Mouse (Mus musculus) forelimb bud, embryonic 11.5 days (tissue): ENCODE results near the gene Nagk.
"Not testable (repeated sequence)": the region's sequence is repeated elsewhere in the genome, so short reads cannot be mapped to it uniquely, and the experiment has no call there.

Experiments used
- DNase-seq: peaks from one replicate; pipeline ENCODE4 v3.0.0-alpha.2; 2012; ENCODE audit warnings: low read depth, low spot score

The Nagk gene

GRCm38 (mm10) chr6:83794760-83795296, at the start of gene Nagk:
Gene Nagk, plus strand, starts transcription at chr6:83794982.
- DNase-seq = peak; percentile 90

GRCm38 (mm10) chr6:83745466-83745865, 49.3 kb upstream of the Nagk start:
- no peak for DNase-seq

GRCm38 (mm10) chr6:83749286-83749685, 45.5 kb upstream of the Nagk start:
- DNase-seq = no peak

- DNase-seq = peak; percentile 69
Observed at GRCm38 (mm10) chr6:83750171-83750684, 44.6 kb upstream of the Nagk start.

GRCm38 (mm10) chr6:83756051-83756450, 38.7 kb upstream of the Nagk start:
- no peak for DNase-seq

- no peak for DNase-seq
Observed at GRCm38 (mm10) chr6:83762344-83762743, 32.4 kb upstream of the Nagk start, which contains the start of gene Ankrd53. Gene Ankrd53, plus strand, starts transcription at chr6:83762644.

- DNase-seq = no peak
Observed at GRCm38 (mm10) chr6:83762880-83763431, 31.8 kb upstream of the Nagk start.

GRCm38 (mm10) chr6:83766982-83767381, 27.8 kb upstream of the Nagk start:
- no peak for DNase-seq

GRCm38 (mm10) chr6:83768485-83768884, 26.3 kb upstream of the Nagk start:
- DNase-seq = no peak

- no peak for DNase-seq
Observed at GRCm38 (mm10) chr6:83774126-83774525, 20.7 kb upstream of the Nagk start.

GRCm38 (mm10) chr6:83774781-83775563, 19.8 kb upstream of the Nagk start:
- DNase-seq = no peak

GRCm38 (mm10) chr6:83775638-83776293, 19.0 kb upstream of the Nagk start, which contains the start of gene Tex261:
Gene Tex261, minus strand, starts transcription at chr6:83775813.
- DNase-seq = peak; percentile 88

GRCm38 (mm10) chr6:83778306-83778705, 16.5 kb upstream of the Nagk start:
- DNase-seq = no peak

GRCm38 (mm10) chr6:83779026-83779425, 15.8 kb upstream of the Nagk start:
- DNase-seq = no peak

- DNase-seq = no peak
Observed at GRCm38 (mm10) chr6:83786426-83786825, 8.4 kb upstream of the Nagk start.

GRCm38 (mm10) chr6:83788554-83788953, 6.2 kb upstream of the Nagk start:
- DNase-seq = no peak

GRCm38 (mm10) chr6:83790533-83790932, 4.2 kb upstream of the Nagk start:
- DNase-seq = not testable (repeated sequence)

- no peak for DNase-seq
Observed at GRCm38 (mm10) chr6:83791251-83791890, 3.4 kb upstream of the Nagk start.

- no peak for DNase-seq
Observed at GRCm38 (mm10) chr6:83795492-83795900, 714 bp downstream of the Nagk start.

- DNase-seq = no peak
Observed at GRCm38 (mm10) chr6:83796686-83797085, 1.9 kb downstream of the Nagk start.

GRCm38 (mm10) chr6:83802033-83802432, 7.3 kb downstream of the Nagk start:
- DNase-seq = no peak

- no peak for DNase-seq
Observed at GRCm38 (mm10) chr6:83802846-83803245, 8.1 kb downstream of the Nagk start.
